Mouse (Mus musculus) heart, embryonic 14.5 days (tissue): ENCODE measurements around the gene Mettl21c. TPM values are rescaled to one million over a fixed set of nuclear protein-coding genes. Genes with fewer than 3 reads are reported as not detected.

Source experiments
- ATAC-seq: fragments of 200-750 bp; cut with Nextera tagmentation; 2 replicates; pipeline ENCODE4 v1.8.0; 2017; ENCODE audit warnings: low read depth, moderate TSS enrichment; ENCODE audit not compliant: insufficient number of reproducible peaks, insufficient read depth, low FRiP score
- H3K27ac ChIP-seq, 2 experiments: fragments of 200-500 bp in 1 of 2; fragments of 300-500 bp in 1 of 2; sonication (generic) in 1 of 2; replicated peaks in 1 of 2; 2 replicates each; pipeline ENCODE4 v1.5.1; 2012 to 2014; ENCODE audit warnings: low read depth in 2 of 2, low read length in 2 of 2, control low read depth in 1 of 2, mild to moderate bottlenecking in 1 of 2, mixed read lengths in 1 of 2; ENCODE audit not compliant: control insufficient read depth in 1 of 2, insufficient read depth in 1 of 2
- H3K27me3 ChIP-seq: fragments of 300-500 bp; sonication (generic); 2 replicates; pipeline ENCODE4 v1.6.1; 2014; ENCODE audit warnings: mild to moderate bottlenecking, low read length, control low read depth; ENCODE audit not compliant: control insufficient read depth, insufficient read depth
- H3K36me3 ChIP-seq: fragments of 300-500 bp; sonication (generic); 2 replicates; pipeline ENCODE4 v1.6.1; 2014; ENCODE audit warnings: mild to moderate bottlenecking, control low read depth, low read length, mixed read lengths; ENCODE audit not compliant: control insufficient read depth, insufficient read depth
- H3K4me1 ChIP-seq, 2 experiments: fragments of 200-500 bp in 1 of 2; fragments of 300-500 bp in 1 of 2; sonication (generic) in 1 of 2; 2 replicates each; pipeline ENCODE4 v1.6.1; 2012 to 2014; ENCODE audit warnings: low read length in 2 of 2, control low read depth in 1 of 2, mixed read lengths in 1 of 2; ENCODE audit not compliant: control insufficient read depth in 2 of 2, insufficient read depth in 2 of 2
- H3K4me2 ChIP-seq: fragments of 300-500 bp; sonication (generic); 2 replicates; pipeline ENCODE4 v1.6.1; 2014; ENCODE audit warnings: mild to moderate bottlenecking, low read length
- H3K4me3 ChIP-seq, 2 experiments: fragments of 200-500 bp in 1 of 2; fragments of 300-500 bp in 1 of 2; sonication (generic) in 1 of 2; 2 replicates each; pipeline ENCODE4 v1.5.1; 2012 to 2014; ENCODE audit warnings: low read length in 2 of 2, mild to moderate bottlenecking in 2 of 2, control low read depth in 1 of 2, low read depth in 1 of 2, moderate library complexity in 1 of 2; ENCODE audit not compliant: control insufficient read depth in 1 of 2, insufficient read depth in 1 of 2
- H3K9ac ChIP-seq: fragments of 300-500 bp; sonication (generic); 2 replicates; pipeline ENCODE4 v1.6.1; 2014; ENCODE audit warnings: mild to moderate bottlenecking, low read length
- H3K9me3 ChIP-seq: fragments of 300-500 bp; sonication (generic); 2 replicates; pipeline ENCODE4 v1.6.1; 2016; ENCODE audit warnings: low read length, control low read depth; ENCODE audit not compliant: control insufficient read depth
- WGBS: fragments of 180-500 bp; shearing (Covaris S2); extraction: QIAGEN DNeasy Blood & Tissue Kit; methylation state at CpG from one replicate; pipeline ENCODE4 v1.1.7; 2014; 5-methylcytosine and 5-hydroxymethylcytosine counted together
- polyA plus RNA-seq: library from polyadenylated mRNA; unstranded; fragments of >200 nt; fragmentation: Nextera tagmentation; extraction: Ambion mirVana; gene quantifications from 2 replicates; pipeline ENCODE4 v1.2.1, GENCODE M21; 2014

The Mettl21c gene
- polyA plus RNA-seq, 1 experiment from 2014 or later, result 0.47 TPM

DNA sequence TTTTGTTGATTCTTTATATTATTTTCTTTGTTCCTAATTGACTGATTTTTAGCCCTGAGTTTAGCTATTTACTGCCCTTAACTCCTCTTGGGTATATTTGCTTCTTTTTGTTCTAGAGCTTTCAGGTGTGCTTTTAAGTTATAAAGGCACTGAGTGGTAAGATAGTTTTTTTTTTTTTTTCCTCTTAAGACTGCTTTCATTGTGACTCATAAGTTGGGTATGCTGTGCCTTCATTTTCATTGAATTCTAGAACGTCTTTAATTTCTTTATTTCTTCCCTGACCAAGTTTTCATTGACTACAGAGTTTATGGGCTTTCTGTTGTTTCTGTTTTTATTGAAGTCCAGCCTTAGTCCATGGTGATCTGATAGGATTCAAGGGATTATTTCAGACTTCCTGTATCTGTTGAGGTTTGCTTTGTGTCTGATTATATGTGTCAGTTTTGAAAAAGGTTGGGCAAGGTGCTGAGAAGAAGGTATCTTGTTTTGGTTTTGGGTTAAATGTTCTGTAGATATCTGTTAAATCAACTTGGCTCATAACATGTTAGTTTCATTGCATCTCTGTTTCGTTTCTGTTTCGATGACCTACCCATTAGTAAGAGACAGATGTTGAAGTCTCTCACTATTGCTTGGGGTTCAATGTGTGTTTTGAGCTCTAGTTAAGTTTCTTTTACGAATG lies 22.8 kb downstream of the Mettl21c start:
- Histone ChIP-seq H3K4me1 (no peaks in the 10 kb centered on the region), H3K4me3 (no peak overlapping the region), H3K4me2 (no peak overlapping the region), H3K36me3 (peaks cover 81% of the 10 kb centered on the region), H3K9me3 (0 out of 2 replicates have a peak, but pooled peaks cover 3% of the 10 kb centered on the region), H3K27ac (no peak overlapping the region), H3K9ac (no peak overlapping the region), H3K27me3 (no peaks in the 10 kb centered on the region)
- ATAC-seq, result no peak
- 95% methylated on average over 4 of the region's 4 CpGs for WGBS

DNA sequence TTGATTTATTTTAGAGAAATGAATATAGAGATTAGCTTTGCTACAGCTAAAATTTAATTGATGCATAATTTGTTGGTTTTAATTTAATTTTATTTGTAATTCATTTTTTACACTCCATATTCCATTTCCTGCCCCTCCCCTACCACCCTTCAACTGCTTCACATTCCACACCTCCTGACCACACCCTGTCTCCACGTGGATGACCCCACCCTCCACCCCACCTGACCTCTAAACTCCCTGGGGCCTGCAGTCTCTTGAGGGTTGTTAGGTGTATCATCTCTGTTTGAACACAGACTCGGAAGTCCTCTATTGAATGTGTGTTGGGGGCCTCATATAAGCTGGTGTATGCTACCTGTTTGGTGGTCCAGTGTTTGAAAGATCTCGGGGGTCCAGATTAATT lies 48.7 kb downstream of the Mettl21c start:
- Histone ChIP-seq H3K27ac (no peak overlapping the region), H3K4me3 (no peak overlapping the region)
- ATAC-seq, result no peak

DNA sequence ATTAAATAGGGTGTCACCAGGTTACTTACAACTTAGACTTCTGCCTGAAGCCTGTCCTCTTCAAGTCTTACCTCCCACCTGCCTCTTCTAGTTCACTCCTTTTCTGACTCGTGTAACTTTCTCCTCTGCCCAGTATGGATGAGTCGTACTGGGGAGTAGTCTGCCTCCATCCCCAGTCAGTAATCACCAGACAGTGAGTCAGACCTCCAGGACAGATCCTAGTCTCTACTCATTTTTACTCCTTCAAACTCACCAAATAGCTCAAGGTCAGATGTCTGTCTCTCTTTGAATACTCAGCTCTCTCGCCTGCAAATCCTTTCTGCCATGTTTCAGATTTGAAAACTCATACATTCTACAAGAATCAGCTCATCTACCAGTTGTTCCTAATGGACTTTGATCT lies 50.5 kb downstream of the Mettl21c start:
- Histone ChIP-seq H3K4me3 (no peak overlapping the region), H3K4me2 (no peak overlapping the region), H3K27me3 (no peaks in the 10 kb centered on the region), H3K9me3 (no peaks in the 10 kb centered on the region), H3K36me3 (peaks cover 89% of the 10 kb centered on the region), H3K27ac (no peak overlapping the region), H3K4me1 (no peaks in the 10 kb centered on the region), H3K9ac (no peak overlapping the region)
- ATAC-seq, result no peak
- WGBS, result 80% methylated on average over 3 of the region's 3 CpGs

More for the DNA sequence above, 48.7 kb downstream of the Mettl21c start:
- WGBS, result 64% methylated on average over 3 of the region's 3 CpGs
- H3K4me2 ChIP-seq, result no peak overlapping the region
- H3K4me1 ChIP-seq, result no peaks in the 10 kb centered on the region
- no peaks in the 10 kb centered on the region for H3K27me3 ChIP-seq
- H3K36me3 ChIP-seq, result peaks cover 93% of the 10 kb centered on the region
- no peak overlapping the region for H3K9ac ChIP-seq
- no peaks in the 10 kb centered on the region for H3K9me3 ChIP-seq

DNA sequence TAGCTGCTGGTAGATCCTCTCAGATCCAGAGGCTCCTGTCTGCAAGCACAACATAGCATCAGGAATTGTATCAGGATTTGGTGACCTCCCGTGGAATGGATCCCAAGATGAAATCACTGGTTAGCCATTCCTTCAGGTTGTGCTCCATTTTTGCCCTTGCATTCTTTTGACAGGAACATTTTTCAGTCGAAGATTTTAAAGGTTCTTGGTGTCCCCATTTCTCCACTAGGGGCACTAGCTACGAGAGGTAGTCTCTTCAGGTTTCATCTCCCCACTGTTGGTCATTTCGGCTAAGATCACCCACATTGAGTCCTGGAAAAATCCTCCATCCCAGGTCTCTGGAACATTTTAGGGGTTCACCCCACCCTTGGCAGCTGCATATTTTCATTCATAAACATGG lies 53.1 kb downstream of the Mettl21c start:
- no peak overlapping the region for H3K9ac ChIP-seq
- peaks cover 70% of the 10 kb centered on the region for H3K36me3 ChIP-seq
- no peak overlapping the region for H3K27ac ChIP-seq
- 84% methylated on average over 4 of the region's 4 CpGs for WGBS
- no peaks in the 10 kb centered on the region for H3K4me1 ChIP-seq
- no peaks in the 10 kb centered on the region for H3K27me3 ChIP-seq
- H3K4me3 ChIP-seq, result no peak overlapping the region
- ATAC-seq, result no peak
- H3K4me2 ChIP-seq, result no peak overlapping the region
- no peaks in the 10 kb centered on the region for H3K9me3 ChIP-seq

DNA sequence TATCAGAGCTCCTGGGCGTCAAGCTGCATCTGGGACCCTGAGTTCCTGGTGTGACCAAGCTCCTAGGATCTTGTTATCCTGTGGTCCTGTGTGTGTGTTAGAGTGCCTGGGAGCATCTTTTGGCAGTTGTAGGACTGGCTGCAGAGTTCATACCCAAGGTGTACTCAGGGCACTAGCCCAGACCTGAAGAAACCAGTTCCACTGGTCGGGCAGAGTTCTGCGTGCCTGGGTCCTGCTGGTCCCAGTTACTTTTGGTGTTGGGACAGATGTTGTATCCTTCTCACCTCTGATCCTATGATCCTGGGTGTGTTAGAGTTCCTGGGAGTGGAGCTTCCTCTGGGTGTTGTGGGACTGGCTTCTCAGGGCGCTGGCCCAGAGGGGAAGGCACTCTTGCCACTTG lies 55.5 kb downstream of the Mettl21c start:
- WGBS, result 88% methylated on average over 4 of the region's 4 CpGs
- Histone ChIP-seq H3K27me3 (no peaks in the 10 kb centered on the region), H3K4me3 (no peak overlapping the region), H3K4me1 (no peaks in the 10 kb centered on the region), H3K9ac (no peak overlapping the region), H3K4me2 (no peak overlapping the region), H3K36me3 (peaks cover 63% of the 10 kb centered on the region), H3K9me3 (no peaks in the 10 kb centered on the region), H3K27ac (no peak overlapping the region)
- ATAC-seq, result no peak

Other genes starting within 250 kb of the Mettl21c start
- gene Uxs1, start 192.2 kb downstream of the Mettl21c start, polyA plus RNA-seq, result 10.5 and 11.3 TPM in 2 replicates
- 49.3 and 49.8 TPM in 2 replicates for gene Tpp2, start 86.4 kb downstream of the Mettl21c start, polyA plus RNA-seq
- 0.07 TPM in 1 of 2 replicates, not detected in the other for gene Gm8251, start 41.9 kb upstream of the Mettl21c start, polyA plus RNA-seq
- gene Tex30, start 82.4 kb upstream of the Mettl21c start, polyA plus RNA-seq, result 66.1 and 69.7 TPM in 2 replicates
- gene Kdelc1, start 98.8 kb upstream of the Mettl21c start, polyA plus RNA-seq, result 44.6 and 48.8 TPM in 2 replicates
- gene Bivm, start 98.9 kb upstream of the Mettl21c start, polyA plus RNA-seq, result 12.2 and 15.3 TPM in 2 replicates
- gene Ercc5, start 127.7 kb upstream of the Mettl21c start, polyA plus RNA-seq, result 13.7 and 16.4 TPM in 2 replicates
- gene Mettl21e, start 198.9 kb upstream of the Mettl21c start, polyA plus RNA-seq, result 0.05 TPM in 1 of 2 replicates, not detected in the other